Mouse (Mus musculus): ENCODE data around the gene Tmeff2. TPM values are rescaled to one million over a fixed set of nuclear protein-coding genes. Genes with fewer than 3 reads are reported as not detected.
"Not testable (repeated sequence)": the region's sequence is repeated elsewhere in the genome, so short reads cannot be mapped to it uniquely, and the experiment has no call there.

Tmeff2 gene
- polyA plus RNA-seq (2015; fragmentation: Nextera tagmentation; extraction: Ambion mirVana) = 3.0 and 4.0 TPM in 2 replicates

- H3K27me3 ChIP-seq (replicated peaks; ENCODE audit: insufficient read depth, low read length); H3K9me3 ChIP-seq (ENCODE audit: low read length); H3K4me3 ChIP-seq (ENCODE audit: low read depth, low read length); ATAC-seq; DNase-seq (ENCODE audit: low spot score); H3K4me2 ChIP-seq (replicated peaks; ENCODE audit: low read depth, low read length); H3K4me1 ChIP-seq (ENCODE audit: insufficient read depth, low read depth, low read length); H3K27ac ChIP-seq (ENCODE audit: low read length); H3K36me3 ChIP-seq (ENCODE audit: insufficient read depth, low read length); H3K9ac ChIP-seq (replicated peaks; ENCODE audit: low read depth): not testable (repeated sequence)
- WGBS = 86% methylated on average over 9 of the region's 9 CpGs
Observed at GRCm38 (mm10) chr1:50900386-50900785, at the start of gene Tmeff2. TSS of gene Tmeff2 (plus strand) at chr1:50900647.

GRCm38 (mm10) chr1:50861515-50861914 is 38.9 kb upstream of the Tmeff2 start:
- DNase-seq (ENCODE audit: low spot score) = no peak
- Histone ChIP-seq H3K27me3 (replicated peaks; ENCODE audit: insufficient read depth, low read length) (no peaks in the 10 kb centered on the region), H3K4me2 (replicated peaks; ENCODE audit: low read depth, low read length) (no peak overlapping the region), H3K4me1 (ENCODE audit: insufficient read depth, low read depth, low read length) (no peaks in the 10 kb centered on the region), H3K9me3 (ENCODE audit: low read length) (no peaks in the 10 kb centered on the region), H3K27ac (ENCODE audit: low read length) (no peak overlapping the region), H3K36me3 (ENCODE audit: insufficient read depth, low read length) (no peaks in the 10 kb centered on the region), H3K4me3 (ENCODE audit: low read depth, low read length) (no peak overlapping the region), H3K9ac (replicated peaks; ENCODE audit: low read depth) (no peak overlapping the region)
- no peak for ATAC-seq
- no peak for TF ChIP-seq EP300 (IDR thresholded peaks at IDR 0.05)
- TF ChIP-seq CTCF (IDR thresholded peaks at IDR 0.05) = no peak
- WGBS = 80% methylated on average over 2 of the region's 2 CpGs

GRCm38 (mm10) chr1:50897696-50898095 is 2.8 kb upstream of the Tmeff2 start:
- H3K4me1 ChIP-seq (ENCODE audit: insufficient read depth, low read depth, low read length) = no peaks in the 10 kb centered on the region
- no peak for DNase-seq (ENCODE audit: low spot score)
- no peak overlapping the region for H3K9ac ChIP-seq (replicated peaks; ENCODE audit: low read depth)
- no peaks in the 10 kb centered on the region for H3K27me3 ChIP-seq (replicated peaks; ENCODE audit: insufficient read depth, low read length)
- no peak overlapping the region for H3K27ac ChIP-seq (ENCODE audit: low read length)
- no peak overlapping the region for H3K4me3 ChIP-seq (ENCODE audit: low read depth, low read length)
- WGBS = 81% methylated on average over 6 of the region's 6 CpGs
- no peak for TF ChIP-seq EP300 (IDR thresholded peaks at IDR 0.05)
- TF ChIP-seq CTCF (IDR thresholded peaks at IDR 0.05) = no peak
- no peaks in the 10 kb centered on the region for H3K9me3 ChIP-seq (ENCODE audit: low read length)
- no peak for ATAC-seq
- H3K36me3 ChIP-seq (ENCODE audit: insufficient read depth, low read length) = no peaks in the 10 kb centered on the region
- no peak overlapping the region for H3K4me2 ChIP-seq (replicated peaks; ENCODE audit: low read depth, low read length)

DNA sequence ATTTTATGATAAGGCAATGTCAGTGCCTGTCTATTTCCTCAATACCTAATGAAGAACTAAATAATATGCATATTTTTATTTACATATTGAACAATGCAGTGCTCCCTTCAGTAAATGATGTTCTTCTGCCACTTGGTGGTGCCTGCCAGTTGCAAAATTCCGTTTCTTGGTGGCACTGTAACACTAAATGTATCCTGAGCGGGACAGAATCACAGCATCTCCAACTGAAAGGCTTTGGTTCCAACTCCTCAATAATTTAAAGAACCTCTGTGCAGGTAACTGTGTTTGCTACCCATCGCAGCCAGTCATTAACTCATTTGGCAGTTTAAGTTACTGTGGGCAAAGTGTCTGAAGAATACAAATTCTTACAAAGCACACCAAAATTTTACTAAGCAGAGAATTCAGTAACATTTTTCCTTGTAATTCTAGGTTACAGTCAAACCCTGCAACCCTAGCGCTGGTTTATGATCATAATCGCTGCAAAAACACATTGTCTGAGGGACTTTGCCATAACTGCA is 24.4 kb downstream of the Tmeff2 start:
- Histone ChIP-seq H3K36me3 (ENCODE audit: insufficient read depth, low read length) (no peaks in the 10 kb centered on the region), H3K9ac (replicated peaks; ENCODE audit: low read depth) (no peak overlapping the region), H3K4me3 (ENCODE audit: low read depth, low read length) (no peak overlapping the region), H3K27me3 (replicated peaks; ENCODE audit: insufficient read depth, low read length) (peaks cover 23% of the 10 kb centered on the region), H3K27ac (ENCODE audit: low read length) (no peak overlapping the region), H3K4me2 (replicated peaks; ENCODE audit: low read depth, low read length) (no peak overlapping the region), H3K9me3 (ENCODE audit: low read length) (no peaks in the 10 kb centered on the region), H3K4me1 (ENCODE audit: insufficient read depth, low read depth, low read length) (peaks cover 12% of the 10 kb centered on the region)
- 40% methylated on average over 5 of the region's 5 CpGs for WGBS
- DNase-seq (ENCODE audit: low spot score) (no peak), ATAC-seq (no peak)
- TF ChIP-seq CTCF (IDR thresholded peaks at IDR 0.05) = no peak
- TF ChIP-seq EP300 (IDR thresholded peaks at IDR 0.05) = no peak

- no peaks in the 10 kb centered on the region for H3K9me3 ChIP-seq (ENCODE audit: low read length)
- H3K9ac ChIP-seq (replicated peaks; ENCODE audit: low read depth) = no peak overlapping the region
- ATAC-seq = no peak
- peaks cover 23% of the 10 kb centered on the region for H3K27me3 ChIP-seq (replicated peaks; ENCODE audit: insufficient read depth, low read length)
- H3K36me3 ChIP-seq (ENCODE audit: insufficient read depth, low read length) = no peaks in the 10 kb centered on the region
- no peak overlapping the region for H3K4me2 ChIP-seq (replicated peaks; ENCODE audit: low read depth, low read length)
- H3K4me1 ChIP-seq (ENCODE audit: insufficient read depth, low read depth, low read length) = peaks cover 12% of the 10 kb centered on the region
- 17% methylated on average over 13 of the region's 13 CpGs for WGBS
- no peak overlapping the region for H3K27ac ChIP-seq (ENCODE audit: low read length)
- no peak overlapping the region for H3K4me3 ChIP-seq (ENCODE audit: low read depth, low read length)
- DNase-seq (ENCODE audit: low spot score) = no peak
- TF ChIP-seq EP300 (IDR thresholded peaks at IDR 0.05) (no peak), CTCF (IDR thresholded peaks at IDR 0.05) (no peak)
Observed at GRCm38 (mm10) chr1:50925356-50925921, 25.0 kb downstream of the Tmeff2 start.

DNA sequence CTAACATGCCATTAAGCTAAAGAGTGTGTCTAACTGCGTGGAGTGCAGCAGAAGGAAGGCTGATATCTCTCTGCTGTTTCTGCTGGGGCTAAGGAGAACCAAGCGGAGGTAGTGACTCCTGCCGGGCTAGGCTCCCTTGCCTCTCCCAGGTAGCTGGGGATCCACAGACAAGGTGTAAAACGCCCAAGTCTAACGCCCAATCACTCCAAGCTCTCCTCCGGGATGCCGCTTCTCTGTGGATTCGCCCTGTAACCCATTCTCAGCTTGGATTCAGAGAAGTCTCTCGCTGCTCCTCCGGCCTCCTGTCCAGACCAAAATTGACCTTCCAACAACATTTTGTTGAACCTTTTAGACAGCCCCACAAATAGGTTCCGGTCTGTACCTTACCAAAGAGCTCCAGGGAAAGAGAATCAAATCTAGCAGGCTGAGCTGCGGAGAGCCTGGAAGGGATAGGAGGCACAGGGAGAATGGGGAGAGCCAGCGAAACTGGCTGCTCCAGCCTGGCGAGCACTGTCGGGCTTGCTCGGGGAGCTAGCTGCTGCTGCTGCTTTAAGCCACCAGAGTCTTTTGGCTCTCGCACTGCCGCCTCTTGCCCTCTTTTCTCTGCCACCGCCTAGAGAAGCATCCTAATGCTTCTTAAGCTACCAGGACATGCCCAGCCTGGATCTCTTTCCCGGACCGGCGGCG is 26.1 kb downstream of the Tmeff2 start:
- Histone ChIP-seq H3K27ac (ENCODE audit: low read length) (no peak overlapping the region), H3K4me3 (ENCODE audit: low read depth, low read length) (peak overlapping the region; percentile 46), H3K36me3 (ENCODE audit: insufficient read depth, low read length) (no peaks in the 10 kb centered on the region), H3K9ac (replicated peaks; ENCODE audit: low read depth) (no peak overlapping the region), H3K9me3 (ENCODE audit: low read length) (no peaks in the 10 kb centered on the region), H3K4me2 (replicated peaks; ENCODE audit: low read depth, low read length) (peak overlapping the region; percentile 79), H3K4me1 (ENCODE audit: insufficient read depth, low read depth, low read length) (peaks cover 12% of the 10 kb centered on the region), H3K27me3 (replicated peaks; ENCODE audit: insufficient read depth, low read length) (peaks cover 23% of the 10 kb centered on the region)
- ATAC-seq (peak; percentile 34), DNase-seq (ENCODE audit: low spot score) (peak; percentile 13)
- 2% methylated on average over 23 of the region's 23 CpGs for WGBS
- TF ChIP-seq CTCF (IDR thresholded peaks at IDR 0.05) = no peak
- no peak for TF ChIP-seq EP300 (IDR thresholded peaks at IDR 0.05)
